Mouse (Mus musculus) Patski (cell line): ENCODE results near the gene Pxn. TPM values are rescaled to one million over a fixed set of nuclear protein-coding genes. Genes with fewer than 3 reads are reported as not detected.

Experiments
- ATAC-seq: fragments of 100-300 bp; one replicate; pipeline ENCODE4 v1.8.0; 2021
- CTCF ChIA-PET: fragments of 350-600 bp; sonication (Branson Sonifier 250); formaldehyde crosslinking; loops from one replicate; lab custom pipeline; 2022; ENCODE audit warnings: inconsistent platforms; lab: Charles Lee
- POLR2A ChIA-PET: fragments of 350-600 bp; sonication (Branson Sonifier 250); formaldehyde crosslinking; loops from one replicate; lab custom pipeline; 2022; ENCODE audit warnings: antibody characterized with exemption, inconsistent platforms; lab: Charles Lee
- DNase-seq: peaks from one replicate; pipeline ENCODE4 v3.0.0-alpha.2; 2011; ENCODE audit warnings: low read depth, low spot score
- H3K27me3 ChIP-seq: fragments of 371-371 bp; one replicate; pipeline ENCODE4 v1.5.1; 2021
- CTCF ChIP-seq: fragments of 100-300 bp; IDR thresholded peaks from one replicate; pipeline ENCODE4 v1.5.1; 2021
- in situ Hi-C: fragments of 300-500 bp; cut with MboI; formaldehyde crosslinking; loops from 3 replicates; pipeline ENCODE4 v1.11.1; 2018; ENCODE audit warnings: low pct_unique_long_range_greater_than_20kb, mixed read lengths
- polyA plus RNA-seq: library from polyadenylated mRNA; unstranded; gene quantifications from one replicate; pipeline ENCODE4 v1.2.3, GENCODE M21; 2021

The Pxn gene
- polyA plus RNA-seq, 1 experiment from 2014 or later, result 136 TPM

- no peak for ATAC-seq
- in situ Hi-C loops, result no loop called here
- TF ChIP-seq CTCF, result no peak
- CTCF ChIA-PET, result interaction anchor here (0.8 to 1.6 kb wide), 3 partner anchors 9 to 11 kb away, joined by 3 to 4 read pairs (median 3); no protein-coding TSS in a partner anchor
- DNase-seq, result no peak
- POLR2A ChIA-PET, result no interaction called here
- H3K27me3 ChIP-seq, result no peaks in the 10 kb centered on the region
These were observed 31.0 kb upstream of the Pxn start for GRCm38 (mm10) chr5:115475337-115476106.

GRCm38 (mm10) chr5:115476107-115476727 lies 30.3 kb upstream of the Pxn start:
- ChIA-PET CTCF (interaction anchor here (1.6 kb wide), 1 partner anchor 8 kb away, joined by 4 read pairs; no protein-coding TSS in a partner anchor), POLR2A (no interaction called here)
- H3K27me3 ChIP-seq, result no peaks in the 10 kb centered on the region
- ATAC-seq (no peak), DNase-seq (no peak)
- in situ Hi-C loops, result no loop called here
- TF ChIP-seq CTCF, result no peak

GRCm38 (mm10) chr5:115479561-115479960 lies 26.9 kb upstream of the Pxn start:
- TF ChIP-seq CTCF, result no peak
- no peak for ATAC-seq
- CTCF ChIA-PET, result no interaction called here
- in situ Hi-C loops, result no loop called here
- H3K27me3 ChIP-seq, result no peaks in the 10 kb centered on the region
- POLR2A ChIA-PET, result no interaction called here
- no peak for DNase-seq

- ChIA-PET POLR2A (no interaction called here), CTCF (no interaction called here)
- H3K27me3 ChIP-seq, result no peaks in the 10 kb centered on the region
- in situ Hi-C loops, result no loop called here
- DNase-seq (no peak), ATAC-seq (no peak)
- no peak for TF ChIP-seq CTCF
These were observed 26.4 kb upstream of the Pxn start for GRCm38 (mm10) chr5:115480101-115480500.

GRCm38 (mm10) chr5:115482390-115483265 lies 23.8 kb upstream of the Pxn start:
- ChIA-PET POLR2A (no interaction called here), CTCF (interaction anchor here (1.0 kb wide), 1 partner anchor 38 kb away, joined by 3 read pairs; no protein-coding TSS in a partner anchor)
- no peak for DNase-seq
- in situ Hi-C loops, result no loop called here
- no peaks in the 10 kb centered on the region for H3K27me3 ChIP-seq
- ATAC-seq, result no peak
- no peak for TF ChIP-seq CTCF

- no peak for ATAC-seq
- in situ Hi-C loops, result no loop called here
- CTCF ChIA-PET, result interaction anchor here (1.0 kb wide), 1 partner anchor 8 kb away, joined by 4 read pairs; no protein-coding TSS in a partner anchor
These were observed 23.1 kb upstream of the Pxn start for GRCm38 (mm10) chr5:115483385-115483784.

GRCm38 (mm10) chr5:115483947-115484920 lies 22.2 kb upstream of the Pxn start, which contains the start of gene Sirt4:
Gene Sirt4, minus strand, starts transcription at chr5:115484725.
- in situ Hi-C loops, result no loop called here
- ATAC-seq, result peak; percentile 83
- ChIA-PET POLR2A (no interaction called here), CTCF (interaction anchor here (1.0 to 1.3 kb wide), 2 partner anchors 9 to 13 kb away, joined by 4 to 5 read pairs; no protein-coding TSS in a partner anchor)
- H3K27me3 ChIP-seq, result no peaks in the 10 kb centered on the region
- no peak for TF ChIP-seq CTCF
- peak; percentile 94 for DNase-seq

More at GRCm38 (mm10) chr5:115483385-115483784, 23.1 kb upstream of the Pxn start:
- H3K27me3 ChIP-seq, result no peaks in the 10 kb centered on the region
- POLR2A ChIA-PET, result no interaction called here
- DNase-seq, result no peak
- no peak for TF ChIP-seq CTCF

- no peaks in the 10 kb centered on the region for H3K27me3 ChIP-seq
- no peak for DNase-seq
- TF ChIP-seq CTCF, result no peak
- no peak for ATAC-seq
- ChIA-PET POLR2A (no interaction called here), CTCF (interaction anchor here (1.3 kb wide), 1 partner anchor 13 kb away, joined by 5 read pairs; no protein-coding TSS in a partner anchor)
- in situ Hi-C loops, result no loop called here
These were observed 21.5 kb upstream of the Pxn start for GRCm38 (mm10) chr5:115484996-115485395.
